Mouse (Mus musculus): ENCODE data around the gene Prex1. TPM values are rescaled to one million over a fixed set of nuclear protein-coding genes. Genes with fewer than 3 reads are reported as not detected.

Prex1 gene
- total and polyA plus RNA-seq, 3 experiments: 5.5 to 19.5 (median 18.5) TPM

- in situ Hi-C loops (cut with MboI; ENCODE audit: low pct_ligation_motif_present, low pct_unique_long_range_greater_than_20kb, low sequenced_read_pairs): no loop called here
- Histone ChIP-seq H3K27me3 (replicated peaks) (no peaks in the 10 kb centered on the region), H3K27ac (ENCODE audit: insufficient read depth, low read depth) (no peak overlapping the region), H3K79me2 (replicated peaks; ENCODE audit: control insufficient read depth, extremely low read depth, insufficient read depth, poor library complexity, severe bottlenecking) (no peaks in the 10 kb centered on the region), H3K9me3 (replicated peaks; ENCODE audit: low read length) (no peaks in the 10 kb centered on the region), H3K4me3 (replicated peaks in 1 of 3; ENCODE audit: low read depth in 2 of 3, low read length in 2 of 3, poor library complexity in 1 of 3) (no peak overlapping the region), H3K36me3 (replicated peaks in 1 of 2; ENCODE audit: control insufficient read depth in 1 of 2, insufficient read depth in 1 of 2, low read length in 1 of 2) (peaks cover 3 to 25% of the 10 kb centered on the region in 2 experiments), H3K9ac (ENCODE audit: insufficient read depth, low read depth) (no peak overlapping the region), H3K4me2 (ENCODE audit: insufficient read depth, low read depth, poor library complexity, severe bottlenecking) (no peak overlapping the region), H3K4me1 (ENCODE audit: control insufficient read depth in 1 of 2, insufficient read depth in 2 of 2) (peaks cover 8 to 50% of the 10 kb centered on the region in 2 experiments)
- TF ChIP-seq HCFC1 (IDR thresholded peaks at IDR 0.05; ENCODE audit: low read depth, low read length): no peak
- TF ChIP-seq SIN3A (IDR thresholded peaks at IDR 0.05; ENCODE audit: low read length): no peak
- no peak for TF ChIP-seq GABPA (IDR thresholded peaks at IDR 0.05; ENCODE audit: insufficient replicate concordance, low read depth, low read length)
- no peak for TF ChIP-seq ZC3H11A (IDR thresholded peaks at IDR 0.05; ENCODE audit: low read depth, low read length)
- TF ChIP-seq ETS1 (conservative IDR thresholded peaks at IDR 0.05; ENCODE audit: low read depth, low read length): no peak
- TF ChIP-seq NELFE (IDR thresholded peaks at IDR 0.05; ENCODE audit: low read depth, low read length): no peak
- TF ChIP-seq ZMIZ1 (IDR thresholded peaks at IDR 0.05; ENCODE audit: low read depth, low read length): no peak
- TF ChIP-seq E2F4 (IDR thresholded peaks at IDR 0.05; ENCODE audit: insufficient replicate concordance, low read depth, low read length): no peak
- TF ChIP-seq ZKSCAN1 (IDR thresholded peaks at IDR 0.05; ENCODE audit: borderline replicate concordance, low read depth, low read length): no peak
- no peak for TF ChIP-seq RCOR1 (conservative IDR thresholded peaks at IDR 0.05; ENCODE audit: low read depth, low read length)
- TF ChIP-seq RAD21 (IDR thresholded peaks at IDR 0.05; ENCODE audit: low read depth, low read length): no peak
- TF ChIP-seq TCF12 (IDR thresholded peaks at IDR 0.05; ENCODE audit: low read depth, low read length): no peak
- TF ChIP-seq POLR2A (IDR thresholded peaks at IDR 0.05; ENCODE audit: low read depth, low read length): no peak
- TF ChIP-seq NRF1 (IDR thresholded peaks at IDR 0.05; ENCODE audit: low read depth, low read length): no peak
- no peak for TF ChIP-seq USF1 (IDR thresholded peaks at IDR 0.05; ENCODE audit: low read depth, low read length)
- no peak for TF ChIP-seq JUND (conservative IDR thresholded peaks at IDR 0.05; ENCODE audit: low read depth, low read length)
- TF ChIP-seq CHD1 (IDR thresholded peaks at IDR 0.05; ENCODE audit: low read depth, low read length): no peak
- dilution Hi-C loops (cut with MboI; ENCODE audit: extremely low pct_ligation_motif_present, extremely low pct_unique_long_range_greater_than_20kb, low sequenced_read_pairs): no loop called here
- no peak for DNase-seq (ENCODE audit: extremely low read depth)
Observed at GRCm38 (mm10) chr2:166674693-166675092, 38.9 kb downstream of the Prex1 start.

GRCm38 (mm10) chr2:166673951-166674350 lies 39.7 kb downstream of the Prex1 start:
- no peak for TF ChIP-seq SIN3A (IDR thresholded peaks at IDR 0.05; ENCODE audit: low read length)
- no peak for TF ChIP-seq ELF1 (IDR thresholded peaks at IDR 0.05; ENCODE audit: low read depth, low read length)
- TF ChIP-seq MAZ (IDR thresholded peaks at IDR 0.05; ENCODE audit: low read depth, low read length): no peak
- TF ChIP-seq RCOR1 (conservative IDR thresholded peaks at IDR 0.05; ENCODE audit: low read depth, low read length): no peak
- TF ChIP-seq CHD2 (IDR thresholded peaks at IDR 0.05; ENCODE audit: low read length): no peak
- TF ChIP-seq POLR2A (IDR thresholded peaks at IDR 0.05; ENCODE audit: low read depth, low read length): no peak
- no peak for TF ChIP-seq GABPA (IDR thresholded peaks at IDR 0.05; ENCODE audit: insufficient replicate concordance, low read depth, low read length)
- TF ChIP-seq MXI1 (IDR thresholded peaks at IDR 0.05; ENCODE audit: low read depth, low read length): no peak
- TF ChIP-seq POLR2AphosphoS2 (IDR thresholded peaks at IDR 0.05; ENCODE audit: low read depth, low read length): no peak
- no peak for TF ChIP-seq JUN (IDR thresholded peaks at IDR 0.05; ENCODE audit: insufficient read depth, low read depth, low read length)
- TF ChIP-seq E2F4 (IDR thresholded peaks at IDR 0.05; ENCODE audit: insufficient replicate concordance, low read depth, low read length): no peak
- no peak for TF ChIP-seq KAT2A (IDR thresholded peaks at IDR 0.05; ENCODE audit: insufficient replicate concordance, low read length)
- TF ChIP-seq UBTF (IDR thresholded peaks at IDR 0.05; ENCODE audit: low read depth, low read length): no peak
- TF ChIP-seq MEF2A (IDR thresholded peaks at IDR 0.05; ENCODE audit: borderline replicate concordance, low read depth, low read length): no peak
- no peak for TF ChIP-seq BHLHE40 (IDR thresholded peaks at IDR 0.05; ENCODE audit: low read depth, low read length)
- TF ChIP-seq ZC3H11A (IDR thresholded peaks at IDR 0.05; ENCODE audit: low read depth, low read length): no peak
- no peak for TF ChIP-seq IRF4 (IDR thresholded peaks at IDR 0.05; ENCODE audit: low read depth, low read length)
- TF ChIP-seq CTCF (conservative IDR thresholded peaks at IDR 0.05 in 1 of 2, IDR thresholded peaks at IDR 0.05 in 1 of 2; ENCODE audit: low read depth in 2 of 2, low read length in 2 of 2): no peak
- no peak for TF ChIP-seq MYC (IDR thresholded peaks at IDR 0.05; ENCODE audit: low read depth, low read length)
- no peaks in the 10 kb centered on the region for H3K9me3 ChIP-seq (replicated peaks; ENCODE audit: low read length)
- no peak overlapping the region for H3K4me3 ChIP-seq (replicated peaks in 1 of 3; ENCODE audit: low read depth in 2 of 3, low read length in 2 of 3, poor library complexity in 1 of 3)
- peaks cover 3 to 25% of the 10 kb centered on the region in 2 experiments for H3K36me3 ChIP-seq (replicated peaks in 1 of 2; ENCODE audit: control insufficient read depth in 1 of 2, insufficient read depth in 1 of 2, low read length in 1 of 2)
- in situ Hi-C loops (cut with MboI; ENCODE audit: low pct_ligation_motif_present, low pct_unique_long_range_greater_than_20kb, low sequenced_read_pairs) (no loop called here), dilution Hi-C loops (cut with MboI; ENCODE audit: extremely low pct_ligation_motif_present, extremely low pct_unique_long_range_greater_than_20kb, low sequenced_read_pairs) (no loop called here)
- DNase-seq (ENCODE audit: extremely low read depth): no peak
- no peaks in the 10 kb centered on the region for H3K79me2 ChIP-seq (replicated peaks; ENCODE audit: control insufficient read depth, extremely low read depth, insufficient read depth, poor library complexity, severe bottlenecking)
- no peak overlapping the region for H3K9ac ChIP-seq (ENCODE audit: insufficient read depth, low read depth)
- H3K4me1 ChIP-seq (ENCODE audit: control insufficient read depth in 1 of 2, insufficient read depth in 2 of 2): peaks cover 4 to 43% of the 10 kb centered on the region in 2 experiments
- H3K27ac ChIP-seq (ENCODE audit: insufficient read depth, low read depth): no peak overlapping the region
- no peaks in the 10 kb centered on the region for H3K27me3 ChIP-seq (replicated peaks)
- no peak overlapping the region for H3K4me2 ChIP-seq (ENCODE audit: insufficient read depth, low read depth, poor library complexity, severe bottlenecking)
